Mouse (Mus musculus): Measurements from ENCODE around the gene Lysmd4. TPM values are rescaled to one million over a fixed set of nuclear protein-coding genes. Genes with fewer than 3 reads are reported as not detected.

Gene Lysmd4
- polyA plus RNA-seq, 1 experiment from 2014 or later, result 8.5 TPM

- WGBS (ENCODE audit: missing documents), result 33% methylated on average over 1 of the region's 1 CpGs
- Histone ChIP-seq H3K79me2 (ENCODE audit: inconsistent target) (peaks cover 100% of the 10 kb centered on the region), H3K4me3 (ENCODE audit: inconsistent target) (no peak overlapping the region), H3K27ac (no peak overlapping the region), H3K36me3 (ENCODE audit: inconsistent target) (0 out of 2 replicates have a peak, but pooled peaks cover 6% of the 10 kb centered on the region)
Measured at GRCm38 (mm10) chr7:67320359-67320758, 98.0 kb downstream of the Lysmd4 start.

DNA sequence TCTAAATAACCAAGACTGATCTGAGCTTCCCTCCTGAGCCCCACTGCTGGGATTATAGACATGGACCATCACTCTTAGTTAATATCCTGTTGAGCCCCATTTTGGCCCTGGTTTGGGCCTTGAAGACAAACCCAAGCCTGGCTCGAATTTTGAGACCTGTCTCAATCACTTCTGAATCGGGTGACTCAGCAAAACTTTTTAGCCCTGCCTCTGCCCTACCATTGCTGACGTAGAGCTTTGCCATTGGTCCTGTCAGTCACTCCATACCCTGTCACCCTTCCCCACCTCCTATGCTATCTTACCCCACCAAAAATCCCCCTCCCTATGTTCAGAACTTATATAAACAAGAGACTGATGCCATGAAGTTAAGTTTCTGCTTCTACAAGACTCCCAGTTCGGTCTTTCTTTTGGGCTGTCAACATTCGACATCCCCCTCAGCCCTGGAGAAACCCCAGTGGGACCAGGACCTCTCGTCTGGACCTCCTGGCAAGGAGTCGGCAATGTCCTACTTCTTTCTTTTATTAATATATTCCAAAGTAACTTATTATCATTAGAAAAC, 119.8 kb downstream of the Lysmd4 start:
- WGBS (ENCODE audit: missing documents), result 91% methylated on average over 7 of the region's 7 CpGs

GRCm38 (mm10) chr7:67344443-67344842, 122.1 kb downstream of the Lysmd4 start:
- Histone ChIP-seq H3K4me3 (ENCODE audit: inconsistent target) (no peak overlapping the region), H3K79me2 (ENCODE audit: inconsistent target) (peaks cover 99% of the 10 kb centered on the region), H3K27ac (no peak overlapping the region), H3K36me3 (ENCODE audit: inconsistent target) (no peaks in the 10 kb centered on the region)
- 67% methylated on average over 1 of the region's 1 CpGs for WGBS (ENCODE audit: missing documents)

More for the DNA sequence above, 119.8 kb downstream of the Lysmd4 start:
- Histone ChIP-seq H3K36me3 (ENCODE audit: inconsistent target) (no peaks in the 10 kb centered on the region), H3K4me3 (ENCODE audit: inconsistent target) (no peak overlapping the region), H3K27ac (no peak overlapping the region), H3K79me2 (ENCODE audit: inconsistent target) (peaks cover 99% of the 10 kb centered on the region)

DNA sequence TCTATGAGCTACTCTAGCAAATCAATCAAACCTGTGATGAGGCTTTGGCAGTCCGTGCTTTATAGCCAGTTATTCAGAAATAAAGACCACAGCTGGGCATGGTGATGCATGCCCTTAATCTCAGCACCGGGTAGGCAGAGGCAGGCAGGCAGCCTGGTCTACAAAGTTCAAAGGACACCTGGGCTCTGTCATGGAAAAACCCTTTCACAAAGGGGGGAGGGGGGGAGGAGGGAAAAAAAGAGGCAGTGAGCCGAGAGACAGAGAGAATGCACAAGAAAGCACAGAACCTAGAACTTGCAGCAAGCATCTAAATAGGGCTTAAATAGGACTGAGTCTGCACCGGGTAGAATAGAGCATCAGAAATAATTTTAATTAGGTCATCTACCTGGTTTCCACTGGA, 130.6 kb downstream of the Lysmd4 start:
- 90% methylated on average over 4 of the region's 4 CpGs for WGBS (ENCODE audit: missing documents)
- Histone ChIP-seq H3K4me3 (ENCODE audit: inconsistent target) (no peak overlapping the region), H3K36me3 (ENCODE audit: inconsistent target) (no peaks in the 10 kb centered on the region), H3K79me2 (ENCODE audit: inconsistent target) (peaks cover 100% of the 10 kb centered on the region), H3K27ac (no peak overlapping the region)

GRCm38 (mm10) chr7:67353667-67354066, 131.3 kb downstream of the Lysmd4 start:
- Histone ChIP-seq H3K27ac (no peak overlapping the region), H3K79me2 (ENCODE audit: inconsistent target) (peaks cover 100% of the 10 kb centered on the region), H3K36me3 (ENCODE audit: inconsistent target) (no peaks in the 10 kb centered on the region), H3K4me3 (ENCODE audit: inconsistent target) (no peak overlapping the region)
- WGBS (ENCODE audit: missing documents), result 37% methylated on average over 4 of the region's 6 CpGs

- Histone ChIP-seq H3K36me3 (ENCODE audit: inconsistent target) (no peaks in the 10 kb centered on the region), H3K79me2 (ENCODE audit: inconsistent target) (peaks cover 100% of the 10 kb centered on the region), H3K4me3 (ENCODE audit: inconsistent target) (no peak overlapping the region), H3K27ac (no peak overlapping the region)
- 92% methylated on average over 5 of the region's 5 CpGs for WGBS (ENCODE audit: missing documents)
Measured at GRCm38 (mm10) chr7:67355870-67356269, 133.5 kb downstream of the Lysmd4 start.

Other genes starting within 250 kb of the Lysmd4 start
- 55.2 to 107 TPM (median 57.0 TPM) in 3 replicates for gene Mef2a, start 150.3 kb downstream of the Lysmd4 start, polyA plus RNA-seq (2018)